Mouse (Mus musculus): ENCODE results near the gene Zfp207. TPM values are rescaled to one million over a fixed set of nuclear protein-coding genes. Genes with fewer than 3 reads are reported as not detected.

Gene Zfp207
- polyA plus RNA-seq, 2 experiments, result 79.3 to 106 TPM

DNA sequence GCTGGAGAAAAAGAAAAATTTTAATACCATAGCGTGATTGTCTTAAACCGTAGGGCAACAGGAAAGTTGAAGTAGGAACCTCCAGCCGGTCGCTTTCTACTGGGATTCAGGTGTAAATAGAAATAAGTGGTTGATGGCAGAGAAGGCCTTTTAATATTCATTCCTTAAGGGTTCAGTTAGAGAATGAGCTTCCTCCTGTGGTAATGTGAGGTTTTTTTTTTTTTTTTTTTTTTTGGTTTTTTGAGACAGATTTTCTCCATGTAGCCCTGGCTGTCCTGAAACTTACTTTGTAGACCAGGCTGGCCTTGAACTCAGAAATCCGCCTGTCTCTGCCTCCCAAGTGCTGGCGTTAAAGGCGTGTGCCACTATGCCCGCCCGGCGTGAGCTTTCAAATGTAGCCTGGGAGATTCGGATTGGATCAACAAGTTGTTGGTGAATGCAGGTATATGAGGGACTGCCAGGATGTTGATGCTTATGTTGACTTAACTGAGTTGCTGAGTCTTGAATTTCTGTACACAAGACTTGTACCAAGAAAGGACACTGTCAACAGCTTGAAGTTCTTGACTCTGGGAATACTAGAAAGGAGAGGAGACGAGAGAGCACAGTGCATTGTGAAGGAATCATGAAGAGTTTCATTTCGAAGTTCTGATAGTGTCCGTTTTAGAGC is 46.6 kb downstream of the Zfp207 start:
- peaks cover 24% of the 10 kb centered on the region for H3K36me3 ChIP-seq (replicated peaks; ENCODE audit: control insufficient read depth, insufficient read depth, low read depth)
- H3K4me3 ChIP-seq (ENCODE audit: insufficient read depth in 1 of 2, low read depth in 2 of 2, low read length in 2 of 2), result peak overlapping the region; percentile 75 to 85
- H3K9me3 ChIP-seq (ENCODE audit: control insufficient read depth, low read length), result no peaks in the 10 kb centered on the region
- peak overlapping the region; percentile 94 for H3K9ac ChIP-seq (replicated peaks)
- peak overlapping the region; percentile 61 for H3K27ac ChIP-seq
- no peaks in the 10 kb centered on the region for H3K27me3 ChIP-seq (ENCODE audit: control insufficient read depth, insufficient read depth, low read length)
- WGBS (ENCODE audit: insufficient replicate concordance), result 43% methylated on average over 14 of the region's 14 CpGs
- TF ChIP-seq CTCF (IDR thresholded peaks at IDR 0.05; ENCODE audit: low read depth) (no peak), EP300 (IDR thresholded peaks at IDR 0.05; ENCODE audit: low read depth) (no peak)
- DNase-seq (ENCODE audit: low read depth in 3 of 3, low spot score in 3 of 3) (no peak), ATAC-seq (ENCODE audit: insufficient read depth) (no peak)
- peak overlapping the region; percentile 79 for H3K4me2 ChIP-seq (ENCODE audit: low read depth)
- peaks cover 4 to 5% of the 10 kb centered on the region in 2 experiments for H3K4me1 ChIP-seq (replicated peaks; ENCODE audit: control insufficient read depth in 2 of 2, insufficient read depth in 2 of 2, low read length in 1 of 2)

DNA sequence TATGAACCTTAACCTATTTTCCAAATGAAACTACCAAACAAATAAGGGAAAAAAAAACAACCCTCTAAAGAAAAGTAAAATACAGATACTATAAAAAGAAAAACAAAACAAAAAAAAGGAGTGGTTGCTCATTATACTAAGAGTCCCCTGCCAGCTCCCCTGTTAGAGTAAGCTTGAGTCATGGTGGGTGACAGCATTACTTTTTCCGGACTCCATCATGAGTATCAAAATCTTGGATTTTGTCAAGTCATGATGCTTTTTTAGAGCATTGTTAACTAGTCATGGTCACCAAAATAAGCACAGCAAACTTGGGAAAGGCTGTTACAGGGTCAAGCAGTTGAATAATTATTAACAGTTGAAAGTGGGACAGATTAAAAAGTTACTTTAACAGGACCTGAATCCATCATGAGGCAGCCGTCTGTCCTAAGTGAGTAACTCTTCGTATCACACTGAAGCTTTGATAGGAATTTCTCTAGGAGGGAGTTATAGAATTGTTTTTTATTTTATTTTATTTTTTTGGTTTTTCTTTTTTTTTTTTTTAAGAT is 47.4 kb downstream of the Zfp207 start:
- Histone ChIP-seq H3K4me2 (ENCODE audit: low read depth) (peak overlapping the region; percentile 79; the same call in 1 of the 2 replicates), H3K27ac (no peak overlapping the region), H3K4me3 (ENCODE audit: insufficient read depth in 1 of 2, low read depth in 2 of 2, low read length in 2 of 2) (no peak overlapping the region), H3K36me3 (replicated peaks; ENCODE audit: control insufficient read depth, insufficient read depth, low read depth) (peaks cover 29% of the 10 kb centered on the region), H3K9ac (replicated peaks) (no peak overlapping the region), H3K9me3 (ENCODE audit: control insufficient read depth, low read length) (no peaks in the 10 kb centered on the region), H3K4me1 (replicated peaks; ENCODE audit: control insufficient read depth in 2 of 2, insufficient read depth in 2 of 2, low read length in 1 of 2) (peaks cover 4 to 5% of the 10 kb centered on the region in 2 experiments), H3K27me3 (ENCODE audit: control insufficient read depth, insufficient read depth, low read length) (no peaks in the 10 kb centered on the region)
- 82% methylated on average over 3 of the region's 3 CpGs for WGBS (ENCODE audit: insufficient replicate concordance)
- DNase-seq (ENCODE audit: low read depth in 3 of 3, low spot score in 3 of 3), result no peak
- ATAC-seq (ENCODE audit: insufficient read depth), result no peak
- TF ChIP-seq CTCF (IDR thresholded peaks at IDR 0.05; ENCODE audit: low read depth), result no peak
- no peak for TF ChIP-seq EP300 (IDR thresholded peaks at IDR 0.05; ENCODE audit: low read depth)

DNA sequence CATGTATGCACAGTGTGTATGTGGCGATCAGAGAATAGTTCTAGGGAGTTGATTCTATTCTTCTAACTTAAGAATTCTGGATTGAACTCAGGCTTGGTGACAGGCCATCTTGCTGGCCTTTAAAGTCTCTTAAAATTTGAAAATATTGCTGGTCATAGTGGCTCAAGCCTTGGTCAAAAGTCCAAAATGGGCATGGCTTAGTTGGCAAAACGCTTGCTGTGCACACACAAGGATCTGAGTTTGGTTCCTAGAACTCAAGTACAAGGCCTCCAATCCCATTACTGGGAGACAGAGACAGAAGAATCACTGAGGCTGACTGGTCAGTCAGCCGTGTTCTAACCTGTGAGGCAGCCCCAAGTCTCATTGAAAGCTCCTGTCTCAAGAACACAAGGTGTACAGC is 63.8 kb downstream of the Zfp207 start:
- no peaks in the 10 kb centered on the region for H3K4me1 ChIP-seq (replicated peaks; ENCODE audit: control insufficient read depth in 2 of 2, insufficient read depth in 2 of 2, low read length in 1 of 2)
- ATAC-seq (ENCODE audit: insufficient read depth) (no peak), DNase-seq (ENCODE audit: low read depth in 3 of 3, low spot score in 3 of 3) (no peak)
- H3K9ac ChIP-seq (replicated peaks), result no peak overlapping the region
- H3K36me3 ChIP-seq (replicated peaks; ENCODE audit: control insufficient read depth, insufficient read depth, low read depth), result peaks cover 57% of the 10 kb centered on the region
- H3K9me3 ChIP-seq (ENCODE audit: control insufficient read depth, low read length), result no peaks in the 10 kb centered on the region
- no peaks in the 10 kb centered on the region for H3K27me3 ChIP-seq (ENCODE audit: control insufficient read depth, insufficient read depth, low read length)
- TF ChIP-seq EP300 (IDR thresholded peaks at IDR 0.05; ENCODE audit: low read depth) (no peak), CTCF (IDR thresholded peaks at IDR 0.05; ENCODE audit: low read depth) (no peak)
- WGBS (ENCODE audit: insufficient replicate concordance), result 80% methylated on average over 3 of the region's 3 CpGs
- H3K4me3 ChIP-seq (ENCODE audit: insufficient read depth in 1 of 2, low read depth in 2 of 2, low read length in 2 of 2), result no peak overlapping the region
- H3K4me2 ChIP-seq (ENCODE audit: low read depth), result no peak overlapping the region
- no peak overlapping the region for H3K27ac ChIP-seq

DNA sequence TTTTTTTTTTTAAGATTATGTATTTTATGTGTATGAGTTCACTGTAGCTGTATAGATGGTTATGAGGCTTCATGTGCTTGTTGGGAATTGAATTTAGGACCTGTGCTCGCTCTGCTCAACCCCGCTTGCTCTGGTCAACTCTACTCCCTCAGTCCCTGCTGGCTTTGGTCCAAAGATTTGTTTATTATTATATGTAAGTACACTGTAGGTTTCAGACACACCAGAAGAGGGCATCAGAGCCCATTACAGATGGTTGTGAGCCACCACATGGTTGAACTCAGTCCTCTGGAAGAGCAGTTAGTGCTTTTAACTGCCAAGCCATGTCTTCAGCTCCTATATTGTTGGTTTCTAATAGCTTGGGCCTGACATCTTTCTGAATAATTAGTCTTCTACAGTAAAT is 66.8 kb downstream of the Zfp207 start:
- no peak for ATAC-seq (ENCODE audit: insufficient read depth)

DNA sequence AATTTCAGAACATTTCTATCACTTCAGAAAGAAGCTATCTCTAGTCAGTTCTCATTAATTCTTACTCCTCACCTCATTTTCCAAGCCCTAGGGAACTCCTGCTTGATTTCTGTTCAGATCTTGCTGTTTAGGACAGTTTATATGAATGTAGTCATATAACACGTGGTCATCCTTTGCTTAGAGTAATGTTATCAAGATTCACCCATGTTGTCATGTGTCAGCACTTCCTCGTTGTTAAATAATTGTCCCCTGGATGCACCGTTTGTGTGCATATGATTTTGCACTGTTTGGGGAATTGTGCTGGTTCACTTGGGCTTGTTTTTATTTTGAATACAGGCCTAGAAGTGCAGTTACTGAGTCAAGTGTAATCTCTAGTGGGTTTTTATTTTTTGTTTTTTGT is 69.2 kb downstream of the Zfp207 start:
- ATAC-seq (ENCODE audit: insufficient read depth), result no peak

More for the DNA sequence above, 66.8 kb downstream of the Zfp207 start:
- H3K36me3 ChIP-seq (replicated peaks; ENCODE audit: control insufficient read depth, insufficient read depth, low read depth), result peaks cover 52% of the 10 kb centered on the region
- 89% methylated on average over 2 of the region's 2 CpGs for WGBS (ENCODE audit: insufficient replicate concordance)
- no peaks in the 10 kb centered on the region for H3K4me1 ChIP-seq (replicated peaks; ENCODE audit: control insufficient read depth in 2 of 2, insufficient read depth in 2 of 2, low read length in 1 of 2)
- no peak overlapping the region for H3K9ac ChIP-seq (replicated peaks)
- no peak for DNase-seq (ENCODE audit: low read depth in 3 of 3, low spot score in 3 of 3)
- H3K27ac ChIP-seq, result no peak overlapping the region
- no peak overlapping the region for H3K4me2 ChIP-seq (ENCODE audit: low read depth)
- no peak overlapping the region for H3K4me3 ChIP-seq (ENCODE audit: insufficient read depth in 1 of 2, low read depth in 2 of 2, low read length in 2 of 2)
- TF ChIP-seq CTCF (IDR thresholded peaks at IDR 0.05; ENCODE audit: low read depth), result no peak
- TF ChIP-seq EP300 (IDR thresholded peaks at IDR 0.05; ENCODE audit: low read depth), result no peak
- no peaks in the 10 kb centered on the region for H3K27me3 ChIP-seq (ENCODE audit: control insufficient read depth, insufficient read depth, low read length)
- H3K9me3 ChIP-seq (ENCODE audit: control insufficient read depth, low read length), result no peaks in the 10 kb centered on the region

More for the DNA sequence above, 69.2 kb downstream of the Zfp207 start:
- H3K4me2 ChIP-seq (ENCODE audit: low read depth), result no peak overlapping the region
- H3K4me1 ChIP-seq (replicated peaks; ENCODE audit: control insufficient read depth in 2 of 2, insufficient read depth in 2 of 2, low read length in 1 of 2), result no peaks in the 10 kb centered on the region
- no peak overlapping the region for H3K4me3 ChIP-seq (ENCODE audit: insufficient read depth in 1 of 2, low read depth in 2 of 2, low read length in 2 of 2)
- TF ChIP-seq CTCF (IDR thresholded peaks at IDR 0.05; ENCODE audit: low read depth) (no peak), EP300 (IDR thresholded peaks at IDR 0.05; ENCODE audit: low read depth) (no peak)
- no peak for DNase-seq (ENCODE audit: low read depth in 3 of 3, low spot score in 3 of 3)
- no peaks in the 10 kb centered on the region for H3K27me3 ChIP-seq (ENCODE audit: control insufficient read depth, insufficient read depth, low read length)
- H3K9me3 ChIP-seq (ENCODE audit: control insufficient read depth, low read length), result no peaks in the 10 kb centered on the region
- no peak overlapping the region for H3K27ac ChIP-seq
- H3K36me3 ChIP-seq (replicated peaks; ENCODE audit: control insufficient read depth, insufficient read depth, low read depth), result peaks cover 48% of the 10 kb centered on the region
- 36% methylated on average over 3 of the region's 3 CpGs for WGBS (ENCODE audit: insufficient replicate concordance)
- H3K9ac ChIP-seq (replicated peaks), result no peak overlapping the region

All from liver, embryonic 14.5 days (tissue).